Mouse (Mus musculus): Measurements from ENCODE around the gene Srp68. TPM values are rescaled to one million over a fixed set of nuclear protein-coding genes. Genes with fewer than 3 reads are reported as not detected.

Srp68 gene
- total and polyA plus RNA-seq, 3 experiments: 146 to 228 (median 180) TPM

DNA sequence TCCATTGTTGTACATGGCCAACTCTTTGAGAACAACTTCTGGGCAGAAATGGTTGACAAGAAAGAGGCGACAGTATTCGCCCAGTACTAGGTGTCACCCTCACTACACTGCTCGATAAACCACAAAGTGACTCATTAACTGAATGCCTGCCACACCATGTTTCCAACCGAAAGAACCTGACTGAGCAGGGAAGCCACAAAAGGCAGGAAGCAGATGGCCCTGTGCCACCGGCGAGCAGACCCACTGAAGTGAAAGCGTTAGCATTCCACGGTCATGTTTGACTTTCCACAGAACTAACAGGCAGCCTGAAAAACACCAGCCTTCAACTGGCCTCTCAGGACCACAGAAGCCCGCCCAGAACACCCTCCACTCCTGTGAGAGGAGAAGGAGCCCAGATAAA lies 19.4 kb downstream of the Srp68 start (continued):
- TF ChIP-seq GABPA (IDR thresholded peaks at IDR 0.05; ENCODE audit: low read depth, low read length): no peak
- no peak for TF ChIP-seq TCF12 (IDR thresholded peaks at IDR 0.05; ENCODE audit: low read depth, low read length)
- no peak for TF ChIP-seq MYC (IDR thresholded peaks at IDR 0.05; ENCODE audit: low read depth, low read length)
- TF ChIP-seq HCFC1 (IDR thresholded peaks at IDR 0.05; ENCODE audit: low read depth, low read length): no peak
- TF ChIP-seq GATA1 (IDR thresholded peaks at IDR 0.05; ENCODE audit: low read depth, low read length): no peak
- TF ChIP-seq ELF1 (IDR thresholded peaks at IDR 0.05; ENCODE audit: low read depth, low read length): no peak
- TF ChIP-seq SMC3 (IDR thresholded peaks at IDR 0.05; ENCODE audit: low read depth, low read length): no peak
- TF ChIP-seq MXI1 (IDR thresholded peaks at IDR 0.05; ENCODE audit: low read depth, low read length): no peak
- no peak for TF ChIP-seq MAFK (IDR thresholded peaks at IDR 0.05; ENCODE audit: borderline replicate concordance, low read depth, low read length)

DNA sequence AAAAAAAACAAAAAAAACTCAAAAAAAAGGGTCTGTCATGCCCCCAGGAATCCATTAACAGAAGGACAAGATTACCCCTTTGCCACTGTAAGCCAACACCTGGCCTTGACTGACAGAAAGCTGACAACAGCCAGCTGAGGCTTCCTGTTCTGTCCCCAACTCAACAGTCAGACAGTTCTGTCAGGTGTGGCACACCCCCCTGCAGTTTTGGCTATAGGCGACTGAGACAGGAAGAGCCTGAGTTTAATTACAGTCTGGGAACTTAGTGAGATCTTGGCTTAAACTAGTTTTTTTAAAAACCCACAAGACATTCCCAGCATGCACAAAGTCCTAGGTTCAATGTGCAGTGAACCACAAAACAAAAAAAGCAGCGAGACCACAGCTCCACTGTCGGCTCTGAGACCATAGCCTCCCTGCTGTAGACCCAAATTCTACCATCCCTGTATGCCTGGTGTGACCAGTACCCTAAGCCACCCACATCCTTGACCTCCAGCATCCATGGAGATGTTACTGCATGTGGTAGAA lies 20.9 kb downstream of the Srp68 start:
- Histone ChIP-seq H3K9me3 (replicated peaks; ENCODE audit: insufficient read depth, low read length) (no peaks in the 10 kb centered on the region), H3K27ac (ENCODE audit: control insufficient read depth, low read depth, low read length) (no peak overlapping the region), H3K4me3 (ENCODE audit: control insufficient read depth in 1 of 2, insufficient read depth in 1 of 2, low read depth in 2 of 2, low read length in 2 of 2) (no peak overlapping the region), H3K9ac (ENCODE audit: control insufficient read depth, low read depth, low read length, poor library complexity, severe bottlenecking) (no peak overlapping the region), H3K79me2 (ENCODE audit: control insufficient read depth, insufficient read depth, low read length, poor library complexity) (no peaks in the 10 kb centered on the region; the same call in 1 of the 2 replicates), H3K36me3 (ENCODE audit: control insufficient read depth in 1 of 2, insufficient read depth in 2 of 2, low read length in 2 of 2) (peaks cover 7 to 42% of the 10 kb centered on the region in 2 experiments), H3K4me1 (ENCODE audit: control insufficient read depth in 1 of 2, insufficient read depth in 2 of 2, low read length in 2 of 2) (peaks cover 0 to 3% of the 10 kb centered on the region in 2 experiments; a peak in 1 of 4 replicates), H3K27me3 (ENCODE audit: control insufficient read depth in 1 of 2, insufficient read depth in 2 of 2, low read length in 2 of 2) (no peaks in the 10 kb centered on the region)
- TF ChIP-seq ETS1 (IDR thresholded peaks at IDR 0.05; ENCODE audit: low read depth, low read length) (no peak), EP300 (IDR thresholded peaks at IDR 0.05; ENCODE audit: low read depth in 1 of 2, low read length in 2 of 2) (no peak), CHD1 (IDR thresholded peaks at IDR 0.05; ENCODE audit: low read depth, low read length) (no peak), BHLHE40 (IDR thresholded peaks at IDR 0.05; ENCODE audit: borderline replicate concordance, low read depth, low read length) (no peak), SMC3 (IDR thresholded peaks at IDR 0.05; ENCODE audit: low read depth, low read length) (no peak), NELFE (IDR thresholded peaks at IDR 0.05; ENCODE audit: low read depth, low read length) (no peak), E2F4 (IDR thresholded peaks at IDR 0.05; ENCODE audit: borderline replicate concordance, low read depth, low read length) (no peak), HCFC1 (IDR thresholded peaks at IDR 0.05; ENCODE audit: low read depth, low read length) (no peak), ELF1 (IDR thresholded peaks at IDR 0.05; ENCODE audit: low read depth, low read length) (no peak), TBP (IDR thresholded peaks at IDR 0.05; ENCODE audit: low read depth, low read length) (no peak), GABPA (IDR thresholded peaks at IDR 0.05; ENCODE audit: low read depth, low read length) (no peak), USF2 (IDR thresholded peaks at IDR 0.05; ENCODE audit: borderline replicate concordance in 1 of 2, insufficient read depth in 1 of 2, low read depth in 1 of 2, low read length in 2 of 2) (no peak)
- DNase-seq (ENCODE audit: low read depth, low spot score): no peak

DNA sequence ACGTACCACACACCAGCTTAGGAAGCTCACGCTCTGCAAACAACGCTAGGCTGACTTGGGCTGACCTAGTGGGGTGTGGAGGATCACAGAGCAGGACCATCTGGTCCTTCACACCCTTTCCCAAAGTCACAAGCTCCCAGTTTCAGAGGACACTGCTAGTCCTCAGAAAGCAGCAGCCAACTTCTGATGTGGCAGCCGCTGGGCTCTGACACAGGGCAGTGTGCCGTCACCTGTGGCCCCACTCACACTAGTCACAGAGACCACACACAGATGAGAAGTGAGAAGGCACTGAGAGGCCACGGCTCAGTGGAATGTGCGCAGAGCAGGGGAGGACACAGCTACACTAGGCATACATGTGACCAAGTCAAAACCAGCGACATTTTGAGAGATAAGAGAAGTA lies 23.1 kb downstream of the Srp68 start:
- no peaks in the 10 kb centered on the region for H3K9me3 ChIP-seq (replicated peaks; ENCODE audit: insufficient read depth, low read length)
- no peak overlapping the region for H3K9ac ChIP-seq (ENCODE audit: control insufficient read depth, low read depth, low read length, poor library complexity, severe bottlenecking)
- no peaks in the 10 kb centered on the region for H3K27me3 ChIP-seq (ENCODE audit: control insufficient read depth in 1 of 2, insufficient read depth in 2 of 2, low read length in 2 of 2)
- no peak overlapping the region for H3K4me3 ChIP-seq (ENCODE audit: control insufficient read depth in 1 of 2, insufficient read depth in 1 of 2, low read depth in 2 of 2, low read length in 2 of 2)
- H3K4me1 ChIP-seq (ENCODE audit: control insufficient read depth in 1 of 2, insufficient read depth in 2 of 2, low read length in 2 of 2): no peaks in the 10 kb centered on the region
- H3K79me2 ChIP-seq (ENCODE audit: control insufficient read depth, insufficient read depth, low read length, poor library complexity): no peaks in the 10 kb centered on the region
- H3K27ac ChIP-seq (ENCODE audit: control insufficient read depth, low read depth, low read length): no peak overlapping the region
- H3K36me3 ChIP-seq (ENCODE audit: control insufficient read depth in 1 of 2, insufficient read depth in 2 of 2, low read length in 2 of 2): peaks cover 7 to 36% of the 10 kb centered on the region in 2 experiments
- TF ChIP-seq JUND (IDR thresholded peaks at IDR 0.05; ENCODE audit: low read depth, low read length) (no peak), MXI1 (IDR thresholded peaks at IDR 0.05; ENCODE audit: low read depth, low read length) (no peak), SMC3 (IDR thresholded peaks at IDR 0.05; ENCODE audit: low read depth, low read length) (no peak), USF1 (IDR thresholded peaks at IDR 0.05; ENCODE audit: low read depth, low read length) (no peak), ZNF384 (IDR thresholded peaks at IDR 0.05; ENCODE audit: low read depth, low read length) (no peak), POLR2A (IDR thresholded peaks at IDR 0.05; ENCODE audit: control insufficient read depth in 1 of 2, insufficient read depth in 1 of 2, low read depth in 1 of 2, low read length in 2 of 2, poor library complexity in 1 of 2) (no peak), MAFK (IDR thresholded peaks at IDR 0.05; ENCODE audit: borderline replicate concordance, low read depth, low read length) (no peak), EP300 (IDR thresholded peaks at IDR 0.05; ENCODE audit: low read depth in 1 of 2, low read length in 2 of 2) (no peak), NELFE (IDR thresholded peaks at IDR 0.05; ENCODE audit: low read depth, low read length) (no peak), MYB (IDR thresholded peaks at IDR 0.05; ENCODE audit: low read depth, low read length) (no peak), MEF2A (IDR thresholded peaks at IDR 0.05; ENCODE audit: extremely low read depth, insufficient replicate concordance, low read depth, low read length, poor library complexity, severe bottlenecking) (no peak)
- no peak for DNase-seq (ENCODE audit: low read depth, low spot score)
